ENCODE assay signal across 8 mouse cellular contexts in genomic region chr12:71136974-71137491, GRCm38 (mm10). TPM values are rescaled to one million over a fixed set of nuclear protein-coding genes. Genes with fewer than 3 reads are reported as not detected.
DNase-seq lines count a peak whose midpoint lies in the region; ATAC-seq and TF ChIP-seq lines count a peak whose summit lies in the region.

No protein-coding gene starts in this region.

- intact Hi-C loops in gastrocnemius, adult 2 months (cut with DNase I), result loop anchor here (1.0 to 5.0 kb wide), 3 partner anchors 120 to 200 kb away; partner anchors contain the start of genes Actr10 and Arid4a
- intact Hi-C loops in left cerebral cortex, adult 2 months (cut with DNase I), result no loop called here

- H3K27me3 ChIP-seq in hindbrain, postnatal 0 days (ENCODE audit: insufficient read depth, low read length), result no peaks in the 10 kb centered on the region
- no peaks in the 10 kb centered on the region for H3K27me3 ChIP-seq in megakaryocyte, embryonic 14.5 days (replicated peaks)

- ATAC-seq in common myeloid progenitor, adult 5-6 weeks (replicated peaks; ENCODE audit: low read depth, poor library complexity, severe bottlenecking), result peak; percentile 83
- ATAC-seq in hindbrain, postnatal 0 days, result peak; percentile 87

- WGBS in hindbrain, postnatal 0 days, result 0% methylated on average over 30 of the region's 30 CpGs

- no peak; the same call in 1 of the 2 replicates for TF ChIP-seq CTCF in gastrocnemius, adult 2 months (IDR thresholded peaks at IDR 0.05)
- TF ChIP-seq CTCF in hindbrain, postnatal 0 days (IDR thresholded peaks at IDR 0.05; ENCODE audit: low read depth), result no peak
- TF ChIP-seq CTCF in left cerebral cortex, adult 2 months (IDR thresholded peaks at IDR 0.05), result no peak

- H3K4me1 ChIP-seq in hindbrain, postnatal 0 days (ENCODE audit: insufficient read depth, low read length), result 0 out of 2 replicates have a peak, but pooled peaks cover 7% of the 10 kb centered on the region
- H3K4me1 ChIP-seq in megakaryocyte, embryonic 14.5 days, result peaks cover 23% of the 10 kb centered on the region

- peak overlapping the region; percentile 83 for H3K4me2 ChIP-seq in hindbrain, postnatal 0 days (ENCODE audit: low read depth, low read length)

- peak overlapping the region; percentile 92 for H3K4me3 ChIP-seq in gastrocnemius, adult 2 months
- peak overlapping the region; percentile 98 for H3K4me3 ChIP-seq in hindbrain, postnatal 0 days (ENCODE audit: low read length)
- peak overlapping the region; percentile 80 for H3K4me3 ChIP-seq in left cerebral cortex, adult 2 months
- H3K4me3 ChIP-seq in megakaryocyte, embryonic 14.5 days (replicated peaks), result peak overlapping the region; percentile 98

- H3K27ac ChIP-seq in gastrocnemius, adult 2 months, result peak overlapping the region; percentile 98
- H3K27ac ChIP-seq in hindbrain, postnatal 0 days, result peak overlapping the region; percentile 86
- H3K27ac ChIP-seq in left cerebral cortex, adult 2 months, result peak overlapping the region; percentile 93

- peaks cover 12% of the 10 kb centered on the region; the same call in 1 of the 2 replicates for H3K36me3 ChIP-seq in hindbrain, postnatal 0 days (ENCODE audit: insufficient read depth, low read length)
- H3K36me3 ChIP-seq in megakaryocyte, embryonic 14.5 days (replicated peaks; ENCODE audit: low read length), result peaks cover 43% of the 10 kb centered on the region

- peak overlapping the region; percentile 88 for H3K9ac ChIP-seq in hindbrain, postnatal 0 days (replicated peaks; ENCODE audit: low read length)

- no peaks in the 10 kb centered on the region for H3K9me3 ChIP-seq in hindbrain, postnatal 0 days (ENCODE audit: low read length)
- no peaks in the 10 kb centered on the region for H3K9me3 ChIP-seq in megakaryocyte, embryonic 14.5 days

- DNase-seq in ZHBTc4 (ENCODE audit: low read depth, low spot score), result peak; percentile 95
- peak; percentile 89 for DNase-seq in gastrocnemius, adult 2 months
- peak; percentile 95 for DNase-seq in hindbrain, postnatal 0 days (ENCODE audit: low spot score)
- peak; percentile 71 to 72 for DNase-seq in left cerebral cortex, adult 2 months (ENCODE audit: extremely low spot score in 1 of 2, low spot score in 2 of 2)
- peak; percentile 83 for DNase-seq in right cerebral cortex, postnatal 14 days
- peak; percentile 66 to 71 for DNase-seq in urinary bladder, postnatal 36 days (ENCODE audit: low spot score in 2 of 2)

RNA-seq across cellular contexts. Expression of gene 2700049A03Rik, which starts 0.4 kb away (rescaled TPM):
- total RNA-seq in common myeloid progenitor, adult 5-6 weeks (2017), result 18.5 and 22.7 TPM in 2 replicates
- 1 to 10 TPM; 3.3 to 4.8 TPM for total RNA-seq in gastrocnemius, adult 2 months (2021)
- 7.2 and 7.8 TPM in 2 replicates for total RNA-seq in hindbrain, postnatal 0 days (2014; rRNA removed)
- polyA plus RNA-seq in hindbrain, postnatal 0 days (2015; fragmentation: Nextera tagmentation; extraction: Ambion mirVana), result 7.4 and 7.5 TPM in 2 replicates
- total RNA-seq in left cerebral cortex, adult 2 months (2021), result 1 to 10 TPM; 5.6 to 5.7 TPM
- polyA plus RNA-seq in megakaryocyte, embryonic 14.5 days (2012; ENCODE audit: insufficient read depth, low replicate concordance), result 0.03 TPM in 1 of 2 replicates, not detected in the other

RNA-seq across cellular contexts. Expression of gene Timm9, which starts 0.5 kb away (rescaled TPM):
- total RNA-seq in common myeloid progenitor, adult 5-6 weeks (2017), result 69.1 and 79.3 TPM in 2 replicates
- total RNA-seq in gastrocnemius, adult 2 months (2021), result 10 to 100 TPM; 26.5 to 32.6 TPM
- total RNA-seq in hindbrain, postnatal 0 days (2014; rRNA removed), result 46.2 and 58.0 TPM in 2 replicates
- 147 TPM in 2 replicates for polyA plus RNA-seq in hindbrain, postnatal 0 days (2015; fragmentation: Nextera tagmentation; extraction: Ambion mirVana)
- 10 to 100 TPM; 60.3 to 63.6 TPM for total RNA-seq in left cerebral cortex, adult 2 months (2021)
- 2.8 and 7.9 TPM in 2 replicates for polyA plus RNA-seq in megakaryocyte, embryonic 14.5 days (2012; ENCODE audit: insufficient read depth, low replicate concordance)

RNA-seq across cellular contexts. Expression of gene Tomm20l, which starts 25.8 kb away (rescaled TPM):
- total RNA-seq in common myeloid progenitor, adult 5-6 weeks (2017), result not detected in 2 replicates
- total RNA-seq in gastrocnemius, adult 2 months (2021), result not detected
- total RNA-seq in hindbrain, postnatal 0 days (2014; rRNA removed), result not detected in 2 replicates
- 0.29 TPM in 1 of 2 replicates, not detected in the other for polyA plus RNA-seq in hindbrain, postnatal 0 days (2015; fragmentation: Nextera tagmentation; extraction: Ambion mirVana)
- not detected for total RNA-seq in left cerebral cortex, adult 2 months (2021)
- polyA plus RNA-seq in megakaryocyte, embryonic 14.5 days (2012; ENCODE audit: insufficient read depth, low replicate concordance), result not detected in 2 replicates

Comparison
In these comparisons a context has a peak if more than half of its experiments do, and no peak if none do; other contexts are left out.
1. Peak in every context shown above with its lines: DNase-seq, ATAC-seq, H3K4me3 ChIP-seq and H3K27ac ChIP-seq.